Mouse (Mus musculus) myocyte (in vitro differentiated cells): Measurements from ENCODE around the gene Mroh9.

ENCODE experiments used
- CEBPB ChIP-seq: IDR thresholded peaks from 2 replicates; pipeline ENCODE4 v1.6.1; 2011; ENCODE audit warnings: mild to moderate bottlenecking, moderate library complexity; ENCODE audit not compliant: poor library complexity, insufficient read depth, severe bottlenecking
- MYOG ChIP-seq, 3 experiments: IDR thresholded peaks; one replicate each; pipeline ENCODE4 v1.6.1; 2011; ENCODE audit warnings: control low read depth in 2 of 3, low read depth in 2 of 3, mild to moderate bottlenecking in 2 of 3; ENCODE audit not compliant: insufficient read length in 2 of 3, control insufficient read depth in 1 of 3, insufficient read depth in 1 of 3
- POLR2A ChIP-seq: IDR thresholded peaks from one replicate; pipeline ENCODE4 v1.6.1; 2011; ENCODE audit warnings: low read depth, mild to moderate bottlenecking, control low read depth, moderate library complexity; ENCODE audit not compliant: insufficient read length
- POLR2AphosphoS2 ChIP-seq: IDR thresholded peaks from one replicate; pipeline ENCODE4 v1.6.1; 2011; ENCODE audit warnings: low read depth, control low read depth; ENCODE audit not compliant: insufficient read length
- TCF12 ChIP-seq: IDR thresholded peaks from one replicate; pipeline ENCODE4 v1.6.1; 2011; ENCODE audit warnings: mild to moderate bottlenecking, control low read depth; ENCODE audit not compliant: poor library complexity, insufficient read depth, severe bottlenecking
- TCF3 ChIP-seq: IDR thresholded peaks from one replicate; pipeline ENCODE4 v1.6.1; 2011; ENCODE audit warnings: low read depth, control low read depth; ENCODE audit not compliant: insufficient read length
- USF1 ChIP-seq: IDR thresholded peaks from one replicate; pipeline ENCODE4 v1.6.1; 2011; ENCODE audit warnings: low read depth, mild to moderate bottlenecking, control low read depth, moderate library complexity

DNA sequence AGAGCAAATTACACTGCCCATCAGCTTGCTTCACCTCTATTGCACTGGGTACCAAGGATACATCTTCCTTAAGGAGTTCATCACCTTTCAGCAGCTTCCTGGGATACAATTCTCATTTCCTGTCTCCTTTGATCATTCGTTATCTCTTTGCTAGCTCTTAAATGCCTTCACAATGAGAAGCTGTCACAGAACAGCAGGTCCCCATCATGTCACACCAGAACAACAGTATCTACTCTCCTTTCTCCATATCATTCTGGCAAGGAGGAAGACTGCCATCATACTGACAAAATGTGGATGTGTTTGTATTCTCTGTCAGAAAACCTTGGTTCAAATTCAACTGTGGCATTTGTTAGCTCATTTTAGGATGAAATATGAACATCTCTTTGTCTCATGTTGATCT is 19.5 kb upstream of the Mroh9 start:
- TF ChIP-seq POLR2A (no peak), USF1 (no peak), CEBPB (no peak), POLR2AphosphoS2 (no peak), TCF12 (no peak), MYOG (IDR thresholded peaks at IDR 0.05; ENCODE audit: control insufficient read depth in 1 of 3, insufficient read depth in 1 of 3, insufficient read length in 2 of 3, low read depth in 2 of 3) (no peak), TCF3 (no peak)
